Mouse (Mus musculus) limb, embryonic 13.5 days (tissue): ENCODE data around the gene Prdm1. TPM values are rescaled to one million over a fixed set of nuclear protein-coding genes. Genes with fewer than 3 reads are reported as not detected.
A peak's percentile ranks its signal among the peaks of the same experiment; 100 is the strongest.

Source experiments
- ATAC-seq: fragments of 200-750 bp; cut with Nextera tagmentation; 2 replicates; pipeline ENCODE4 v1.8.0; 2017; ENCODE audit warnings: low read depth, moderate number of reproducible peaks, moderate TSS enrichment; ENCODE audit not compliant: low FRiP score
- H3K27ac ChIP-seq: fragments of 300-500 bp; sonication (generic); 2 replicates; pipeline ENCODE4 v1.5.1; 2015; ENCODE audit warnings: inconsistent platforms, mild to moderate bottlenecking, moderate library complexity
- H3K27me3 ChIP-seq: fragments of 300-500 bp; sonication (generic); 2 replicates; pipeline ENCODE4 v1.6.1; 2015; ENCODE audit warnings: mild to moderate bottlenecking, inconsistent platforms
- H3K36me3 ChIP-seq: fragments of 300-500 bp; sonication (generic); 2 replicates; pipeline ENCODE4 v1.6.1; 2015; ENCODE audit warnings: inconsistent platforms, mild to moderate bottlenecking, moderate library complexity
- H3K4me1 ChIP-seq: fragments of 300-500 bp; sonication (generic); 2 replicates; pipeline ENCODE4 v1.6.1; 2015; ENCODE audit warnings: inconsistent platforms
- H3K4me2 ChIP-seq: fragments of 300-500 bp; sonication (generic); replicated peaks from 2 replicates; pipeline ENCODE4 v1.6.1; 2015; ENCODE audit warnings: inconsistent platforms, mild to moderate bottlenecking, moderate library complexity
- H3K4me3 ChIP-seq: fragments of 300-500 bp; sonication (generic); 2 replicates; pipeline ENCODE4 v1.5.1; 2015; ENCODE audit warnings: moderate library complexity, mild to moderate bottlenecking, inconsistent platforms
- H3K9ac ChIP-seq: fragments of 300-500 bp; sonication (generic); 2 replicates; pipeline ENCODE4 v1.6.1; 2015; ENCODE audit warnings: mild to moderate bottlenecking, inconsistent platforms
- H3K9me3 ChIP-seq: fragments of 300-500 bp; sonication (generic); 2 replicates; pipeline ENCODE4 v1.6.1; 2016; ENCODE audit warnings: inconsistent platforms
- WGBS: fragments of 180-500 bp; shearing (Covaris S2); methylation state at CpG from one replicate; pipeline ENCODE4 v1.1.7; 2015; 5-methylcytosine and 5-hydroxymethylcytosine counted together
- polyA plus RNA-seq: library from polyadenylated mRNA; unstranded; fragments of >200 nt; fragmentation: Nextera tagmentation; extraction: Ambion mirVana; gene quantifications from 2 replicates; pipeline ENCODE4 v1.2.1, GENCODE M21; 2015

Prdm1 gene
- 3.2 and 4.3 TPM in 2 replicates for polyA plus RNA-seq

- H3K9me3 ChIP-seq: no peaks in the 10 kb centered on the region
- H3K4me3 ChIP-seq: peak within 1 kb of the TSS; percentile 55
- H3K27ac ChIP-seq: no peak within 1 kb of the TSS
- H3K27me3 ChIP-seq: peaks cover 46% of the 10 kb centered on the region
- peak within 1 kb of the TSS; percentile 51 for H3K9ac ChIP-seq
- WGBS: 6% methylated on average over 25 of the region's 25 CpGs
- peaks cover 22% of the 10 kb centered on the region for H3K4me1 ChIP-seq
- H3K4me2 ChIP-seq: peak within 1 kb of the TSS; percentile 83
- H3K36me3 ChIP-seq: no peaks in the 10 kb centered on the region
- ATAC-seq: no peak
Measured at GRCm38 (mm10) chr10:44528291-44529082, at the start of gene Prdm1. Gene Prdm1, minus strand, starts transcription at chr10:44528501.

- Histone ChIP-seq H3K4me1 (no peaks in the 10 kb centered on the region), H3K36me3 (no peaks in the 10 kb centered on the region), H3K27ac (no peak overlapping the region), H3K9me3 (no peaks in the 10 kb centered on the region), H3K4me2 (no peak overlapping the region), H3K9ac (no peak overlapping the region), H3K27me3 (no peaks in the 10 kb centered on the region), H3K4me3 (no peak overlapping the region)
- ATAC-seq: no peak
- 65% methylated on average over 3 of the region's 3 CpGs for WGBS
Measured at GRCm38 (mm10) chr10:44565971-44566370, 37.7 kb upstream of the Prdm1 start.

- Histone ChIP-seq H3K27me3 (no peaks in the 10 kb centered on the region), H3K4me1 (no peaks in the 10 kb centered on the region), H3K9ac (no peak overlapping the region), H3K4me3 (no peak overlapping the region), H3K27ac (no peak overlapping the region), H3K4me2 (no peak overlapping the region), H3K36me3 (no peaks in the 10 kb centered on the region), H3K9me3 (no peaks in the 10 kb centered on the region)
- 80% methylated on average over 2 of the region's 2 CpGs for WGBS
- no peak for ATAC-seq
Measured at GRCm38 (mm10) chr10:44565109-44565508, 36.8 kb upstream of the Prdm1 start.

GRCm38 (mm10) chr10:44556845-44557244, 28.5 kb upstream of the Prdm1 start:
- ATAC-seq: no peak
- Histone ChIP-seq H3K4me3 (no peak overlapping the region), H3K36me3 (no peaks in the 10 kb centered on the region), H3K27ac (no peak overlapping the region), H3K27me3 (no peaks in the 10 kb centered on the region), H3K4me2 (no peak overlapping the region), H3K9me3 (peaks cover 4% of the 10 kb centered on the region; the same call in 1 of the 2 replicates), H3K4me1 (no peaks in the 10 kb centered on the region), H3K9ac (no peak overlapping the region)
- WGBS: 85% methylated on average over 4 of the region's 4 CpGs

- H3K27me3 ChIP-seq: no peaks in the 10 kb centered on the region
- no peak overlapping the region for H3K4me3 ChIP-seq
- no peaks in the 10 kb centered on the region for H3K36me3 ChIP-seq
- no peak overlapping the region for H3K9ac ChIP-seq
- H3K27ac ChIP-seq: no peak overlapping the region
- no peaks in the 10 kb centered on the region for H3K4me1 ChIP-seq
- H3K9me3 ChIP-seq: peaks cover 4% of the 10 kb centered on the region; the same call in 1 of the 2 replicates
- no peak overlapping the region for H3K4me2 ChIP-seq
- no peak for ATAC-seq
- 80% methylated on average over 2 of the region's 2 CpGs for WGBS
Measured at GRCm38 (mm10) chr10:44555317-44555716, 27.0 kb upstream of the Prdm1 start.

- H3K27ac ChIP-seq: no peak overlapping the region
- no peaks in the 10 kb centered on the region for H3K27me3 ChIP-seq
- no peak overlapping the region for H3K9ac ChIP-seq
- H3K4me2 ChIP-seq: no peak overlapping the region
- ATAC-seq: no peak
- no peak overlapping the region for H3K4me3 ChIP-seq
- no peaks in the 10 kb centered on the region for H3K4me1 ChIP-seq
- no peaks in the 10 kb centered on the region for H3K36me3 ChIP-seq
- WGBS: 94% methylated on average over 1 of the region's 1 CpGs
- peaks cover 4% of the 10 kb centered on the region; the same call in 1 of the 2 replicates for H3K9me3 ChIP-seq
Measured at GRCm38 (mm10) chr10:44553648-44554047, 25.3 kb upstream of the Prdm1 start.

- 15% methylated on average over 14 of the region's 14 CpGs for WGBS
- Histone ChIP-seq H3K36me3 (no peaks in the 10 kb centered on the region), H3K9me3 (0 out of 2 replicates have a peak, but pooled peaks cover 2% of the 10 kb centered on the region), H3K4me2 (peak overlapping the region; percentile 32; the same call in 1 of the 2 replicates), H3K27me3 (peaks cover 18% of the 10 kb centered on the region), H3K4me3 (no peak overlapping the region), H3K9ac (no peak overlapping the region), H3K4me1 (peaks cover 18% of the 10 kb centered on the region), H3K27ac (no peak overlapping the region)
- no peak for ATAC-seq
Measured at GRCm38 (mm10) chr10:44539033-44539578, 10.8 kb upstream of the Prdm1 start.

- no peak for ATAC-seq
- Histone ChIP-seq H3K4me2 (no peak overlapping the region), H3K27ac (no peak overlapping the region), H3K36me3 (no peaks in the 10 kb centered on the region), H3K4me1 (peaks cover 18% of the 10 kb centered on the region), H3K9ac (no peak overlapping the region), H3K9me3 (no peaks in the 10 kb centered on the region), H3K4me3 (no peak overlapping the region), H3K27me3 (peaks cover 23% of the 10 kb centered on the region)
- WGBS: 68% methylated on average over 6 of the region's 6 CpGs
Measured at GRCm38 (mm10) chr10:44538137-44538536, 9.8 kb upstream of the Prdm1 start.

- H3K36me3 ChIP-seq: no peaks in the 10 kb centered on the region
- H3K9ac ChIP-seq: peak overlapping the region; percentile 59
- no peak for ATAC-seq
- WGBS: 5% methylated on average over 5 of the region's 5 CpGs
- H3K9me3 ChIP-seq: no peaks in the 10 kb centered on the region
- H3K27ac ChIP-seq: no peak overlapping the region
- peaks cover 46% of the 10 kb centered on the region for H3K27me3 ChIP-seq
- peak overlapping the region; percentile 55 for H3K4me3 ChIP-seq
- peaks cover 30% of the 10 kb centered on the region for H3K4me1 ChIP-seq
- peak overlapping the region; percentile 83 for H3K4me2 ChIP-seq
Measured at GRCm38 (mm10) chr10:44530067-44530360, 1.7 kb upstream of the Prdm1 start.

- H3K27ac ChIP-seq: no peak overlapping the region
Measured at GRCm38 (mm10) chr10:44529218-44530066, 1.1 kb upstream of the Prdm1 start.

GRCm38 (mm10) chr10:44527651-44528050, 650 bp downstream of the Prdm1 start:
- no peaks in the 10 kb centered on the region for H3K9me3 ChIP-seq
- no peaks in the 10 kb centered on the region for H3K36me3 ChIP-seq
- H3K9ac ChIP-seq: peak overlapping the region; percentile 51; the same call in 1 of the 2 replicates
- WGBS: 2% methylated on average over 16 of the region's 16 CpGs
- H3K4me3 ChIP-seq: peak overlapping the region; percentile 38
- ATAC-seq: no peak
- peak overlapping the region; percentile 83 for H3K4me2 ChIP-seq
- H3K4me1 ChIP-seq: peaks cover 22% of the 10 kb centered on the region
- peaks cover 40% of the 10 kb centered on the region for H3K27me3 ChIP-seq
- no peak overlapping the region for H3K27ac ChIP-seq

More at GRCm38 (mm10) chr10:44529218-44530066, 1.1 kb upstream of the Prdm1 start:
- Histone ChIP-seq H3K4me1 (peaks cover 25% of the 10 kb centered on the region), H3K9ac (peak overlapping the region; percentile 59), H3K36me3 (no peaks in the 10 kb centered on the region), H3K4me3 (peak overlapping the region; percentile 55), H3K27me3 (peaks cover 48% of the 10 kb centered on the region), H3K9me3 (no peaks in the 10 kb centered on the region), H3K4me2 (peak overlapping the region; percentile 83)
- under 1% methylated on average over 41 of the region's 42 CpGs for WGBS
- ATAC-seq: peak; percentile 99
